Mouse (Mus musculus) adrenal gland, postnatal 25 days (tissue): ENCODE measurements around the gene Pip4k2a. TPM values are rescaled to one million over a fixed set of nuclear protein-coding genes. Genes with fewer than 3 reads are reported as not detected.
"Not testable (repeated sequence)": the region's sequence is repeated elsewhere in the genome, so short reads cannot be mapped to it uniquely, and the experiment has no call there.

Experiments used
- DNase-seq: peaks from one replicate; pipeline ENCODE4 v3.0.0; 2021; ENCODE audit warnings: mixed read lengths
- long read RNA-seq: library from polyadenylated mRNA; stranded (forward); transcript quantifications from one replicate; pipeline ENCODE4 v2.0.0, GENCODE M21; 2021
- total RNA-seq: library from RNA; stranded (reverse); gene quantifications from 2 replicates; pipeline ENCODE4 v1.2.3, GENCODE M21; 2021

Pip4k2a gene
- total RNA-seq, result 39.3 and 40.0 TPM in 2 replicates
- long read RNA-seq, transcript Pip4k2a-201 (10 exons, 3,477 nt), result major isoform, 10 of 17 reads
- long read RNA-seq, partial matches to known transcripts, result 5 of 17 reads
- long read RNA-seq, other reads (novel, unspliced or antisense), result 2 of 17 reads

DNA sequence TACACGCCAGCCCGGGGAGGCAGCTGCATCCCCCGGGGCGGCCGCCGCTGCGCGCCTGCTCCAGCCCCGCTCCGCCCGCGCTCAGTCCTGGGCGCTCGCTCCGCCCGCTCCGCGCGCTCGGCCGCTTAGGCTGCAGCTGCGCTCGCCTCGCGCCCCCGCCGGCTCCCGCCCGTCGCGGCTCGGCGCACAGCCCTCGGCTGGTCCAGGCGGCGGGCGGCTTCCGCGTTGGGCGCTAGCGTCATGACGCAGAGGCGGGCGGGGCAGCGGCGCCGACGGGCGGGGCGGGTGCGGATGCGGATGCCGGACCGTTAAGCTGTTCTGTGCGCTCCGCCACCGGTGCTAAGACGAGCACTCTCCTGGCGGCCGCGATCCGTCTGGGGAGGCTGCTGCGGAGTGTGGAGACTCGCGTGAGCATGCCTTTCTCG, at the start of gene Pip4k2a, which contains the start of gene 4930426L09Rik:
Gene Pip4k2a (minus strand): TSS at position 73 of the 425 bp plus-strand sequence.
Gene 4930426L09Rik (plus strand): TSS at position 290 of the 425 bp plus-strand sequence.
- peak; percentile 95 for DNase-seq

GRCm38 (mm10) chr2:19037907-19038570, 40.1 kb upstream of the Pip4k2a start:
- no peak for DNase-seq

DNA sequence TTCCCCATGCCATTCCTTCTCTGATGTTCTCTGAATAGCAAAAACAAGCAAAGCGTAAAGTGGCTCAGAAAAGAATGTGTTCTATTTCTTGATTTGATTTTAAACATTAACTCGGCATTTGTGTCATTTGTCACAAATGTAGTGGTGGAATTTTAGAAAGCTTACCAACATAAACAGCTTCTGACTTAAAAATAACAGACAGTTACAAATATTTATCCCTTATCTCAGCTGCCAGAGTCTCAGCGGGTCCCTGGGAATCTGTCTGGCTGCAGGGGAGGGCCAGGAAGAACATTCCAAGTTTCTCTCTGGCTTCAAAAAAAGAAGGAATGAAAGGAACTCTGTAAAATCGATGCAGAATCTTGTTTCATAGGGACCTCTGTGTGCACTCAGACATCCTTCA, 39.5 kb upstream of the Pip4k2a start:
- DNase-seq, result no peak

GRCm38 (mm10) chr2:19024807-19025206, 26.9 kb upstream of the Pip4k2a start:
- no peak for DNase-seq

- DNase-seq, result no peak
Observed at GRCm38 (mm10) chr2:19018034-19018433, 20.1 kb upstream of the Pip4k2a start.

- no peak for DNase-seq
Observed at GRCm38 (mm10) chr2:19016839-19017238, 18.9 kb upstream of the Pip4k2a start.

GRCm38 (mm10) chr2:19016348-19016747, 18.4 kb upstream of the Pip4k2a start:
- no peak for DNase-seq

DNA sequence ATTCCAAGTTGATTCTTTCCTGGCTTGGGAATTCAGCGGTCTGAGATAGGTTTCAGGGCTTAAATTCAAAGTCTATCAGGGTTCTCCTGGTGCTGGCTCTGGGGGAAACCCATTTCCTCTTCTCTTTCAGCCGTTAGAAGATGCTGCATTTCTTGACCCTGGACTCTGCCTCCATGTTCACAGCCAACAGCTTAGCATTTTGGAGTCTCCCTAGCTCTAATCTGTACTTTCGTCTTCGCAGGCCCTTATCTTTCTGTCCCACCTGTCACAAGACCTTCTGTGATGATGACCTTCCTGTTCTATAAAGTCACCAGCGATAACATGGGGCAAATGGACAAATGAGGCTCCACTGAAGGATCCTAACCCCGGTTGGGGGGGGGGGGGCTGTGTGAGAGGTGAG, 13.5 kb upstream of the Pip4k2a start:
- no peak for DNase-seq

DNA sequence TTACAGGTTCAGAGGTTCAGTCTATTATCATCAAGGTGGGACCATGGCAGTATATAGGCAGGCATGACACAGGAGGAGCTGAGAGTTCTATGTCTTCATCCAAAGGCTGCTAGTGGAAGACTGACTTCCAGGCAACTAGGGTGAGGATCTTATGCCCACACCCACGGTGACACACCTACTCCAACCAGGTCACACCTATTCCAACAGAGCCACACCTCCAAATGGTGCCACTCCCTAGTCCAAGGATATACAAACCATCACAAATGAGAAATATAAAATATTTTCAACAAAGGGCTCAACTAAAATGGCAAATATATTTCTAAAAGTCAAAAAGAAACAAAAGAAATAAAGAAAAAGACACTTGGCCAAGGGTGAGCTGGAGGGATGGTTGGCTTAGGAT, 12.6 kb upstream of the Pip4k2a start:
- DNase-seq, result not testable (repeated sequence)

GRCm38 (mm10) chr2:19007580-19007979, 9.7 kb upstream of the Pip4k2a start:
- DNase-seq, result no peak

DNA sequence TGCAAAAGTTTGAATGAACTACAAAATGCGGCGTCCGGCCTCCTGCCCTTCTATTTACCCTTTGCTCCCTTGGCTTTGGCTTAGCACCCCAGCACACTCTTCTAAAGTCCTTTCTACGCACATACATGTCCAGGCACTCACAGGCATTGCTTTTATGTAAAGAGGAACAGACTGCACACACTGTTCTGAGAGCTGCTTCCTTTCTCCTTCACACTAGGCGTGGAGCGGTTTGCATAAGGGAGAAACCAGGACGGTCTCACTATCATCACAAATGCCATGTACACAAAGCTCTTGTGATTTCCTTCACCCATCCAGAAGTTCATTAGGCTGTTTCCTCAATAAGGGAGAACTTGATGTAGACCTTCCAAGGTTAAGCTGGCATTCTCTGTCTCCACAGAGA, 8.2 kb upstream of the Pip4k2a start:
- no peak for DNase-seq

GRCm38 (mm10) chr2:19004801-19005200, 6.9 kb upstream of the Pip4k2a start:
- no peak for DNase-seq

GRCm38 (mm10) chr2:18999395-18999794, 1.5 kb upstream of the Pip4k2a start:
- no peak for DNase-seq

- DNase-seq, result peak; percentile 56
Observed at GRCm38 (mm10) chr2:18997387-18997971, 447 bp downstream of the Pip4k2a start.

DNA sequence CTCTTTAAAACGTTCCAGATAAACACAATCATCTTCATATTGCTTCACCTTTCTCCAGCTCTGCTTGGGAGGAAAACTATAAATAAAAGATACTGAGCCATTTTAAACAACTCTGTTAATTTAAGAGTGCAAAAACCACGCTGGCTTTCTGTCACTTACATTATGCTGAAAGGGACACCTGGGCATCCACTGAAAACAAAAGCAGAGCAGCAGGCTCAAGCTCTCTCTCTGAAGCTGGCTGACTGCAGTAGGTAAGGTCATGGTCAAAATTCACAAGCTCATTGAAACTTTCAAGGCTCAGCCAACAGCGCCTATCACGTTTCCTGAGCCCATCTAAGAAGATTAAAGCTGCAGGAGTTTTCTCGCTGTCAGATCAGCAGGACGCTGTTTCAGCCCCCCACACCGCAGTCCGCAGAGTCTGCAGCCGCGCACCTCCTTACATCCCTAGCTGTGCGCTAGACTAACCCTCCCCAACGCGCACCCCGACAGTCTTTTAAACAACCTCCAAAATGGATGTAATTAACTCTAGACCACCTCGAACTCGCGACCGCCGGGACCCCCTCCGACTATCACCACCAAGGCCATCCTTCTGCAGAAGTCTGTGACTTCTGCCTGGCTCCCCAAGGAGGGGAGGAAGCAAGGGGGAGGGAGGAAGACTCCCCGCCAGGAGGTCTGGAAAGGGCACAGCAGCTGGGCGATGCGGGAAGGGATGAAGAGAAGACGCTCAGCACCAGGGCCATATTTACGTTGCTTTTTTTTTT, 1.3 kb downstream of the Pip4k2a start:
- DNase-seq, result peak; percentile 29

GRCm38 (mm10) chr2:18992512-18993510, 5.1 kb downstream of the Pip4k2a start:
- DNase-seq, result no peak

DNA sequence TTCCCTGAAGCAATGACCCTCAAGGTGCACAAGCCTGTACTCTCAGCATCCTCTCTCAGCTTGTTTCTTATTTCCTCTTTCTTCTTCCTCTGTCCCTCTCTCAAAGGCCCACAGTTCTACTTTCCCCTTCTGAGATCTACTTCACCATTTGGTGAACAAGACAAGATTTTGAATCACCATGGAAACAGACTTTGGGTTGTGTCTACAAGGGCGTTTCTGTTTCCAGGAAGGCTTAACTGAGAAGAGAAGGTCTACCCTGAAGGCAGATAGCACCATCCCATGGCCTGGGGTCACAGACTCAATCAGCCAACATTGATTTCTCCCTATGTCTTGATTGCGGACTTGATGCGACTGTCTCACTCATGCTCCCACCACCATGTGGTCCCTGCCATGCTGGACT, 9.0 kb downstream of the Pip4k2a start:
- DNase-seq, result no peak

GRCm38 (mm10) chr2:18985506-18985905, 12.4 kb downstream of the Pip4k2a start:
- DNase-seq, result no peak

GRCm38 (mm10) chr2:18984095-18984847, 13.7 kb downstream of the Pip4k2a start:
- no peak for DNase-seq

DNA sequence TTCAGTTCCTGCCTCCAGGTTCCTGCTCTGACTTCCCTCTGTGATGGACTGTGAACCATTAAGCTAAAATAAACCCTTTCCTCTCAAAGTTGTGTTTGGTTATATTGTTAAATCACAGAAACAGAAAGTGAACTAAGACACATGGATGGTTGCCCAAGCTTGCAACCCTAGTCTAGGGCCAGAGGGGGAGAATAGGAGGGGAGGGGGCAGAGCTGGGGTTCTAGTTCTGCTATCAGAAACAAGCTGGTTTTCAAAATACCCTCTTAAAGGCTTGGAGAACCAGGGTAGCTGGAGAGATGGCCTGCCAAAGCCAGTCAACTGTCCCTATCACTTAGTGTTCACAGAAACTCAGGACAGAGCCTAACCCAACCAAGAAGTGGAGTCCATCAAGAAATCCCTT, 14.4 kb downstream of the Pip4k2a start:
- DNase-seq, result no peak

- no peak for DNase-seq
Observed at GRCm38 (mm10) chr2:18982581-18982980, 15.3 kb downstream of the Pip4k2a start.
